Mouse (Mus musculus) R1 (cell line): ENCODE results near the gene Acyp2.

ENCODE experiments used
- DNase-seq: peaks from one replicate; pipeline ENCODE4 v3.0.0-alpha.2; 2018; ENCODE audit warnings: low read depth, low spot score

Acyp2 gene

GRCm38 (mm10) chr11:30580008-30580407 lies 69.4 kb downstream of the Acyp2 start:
- no peak for DNase-seq

- DNase-seq, result no peak
These were observed 70.5 kb downstream of the Acyp2 start for GRCm38 (mm10) chr11:30578931-30579330.

DNA sequence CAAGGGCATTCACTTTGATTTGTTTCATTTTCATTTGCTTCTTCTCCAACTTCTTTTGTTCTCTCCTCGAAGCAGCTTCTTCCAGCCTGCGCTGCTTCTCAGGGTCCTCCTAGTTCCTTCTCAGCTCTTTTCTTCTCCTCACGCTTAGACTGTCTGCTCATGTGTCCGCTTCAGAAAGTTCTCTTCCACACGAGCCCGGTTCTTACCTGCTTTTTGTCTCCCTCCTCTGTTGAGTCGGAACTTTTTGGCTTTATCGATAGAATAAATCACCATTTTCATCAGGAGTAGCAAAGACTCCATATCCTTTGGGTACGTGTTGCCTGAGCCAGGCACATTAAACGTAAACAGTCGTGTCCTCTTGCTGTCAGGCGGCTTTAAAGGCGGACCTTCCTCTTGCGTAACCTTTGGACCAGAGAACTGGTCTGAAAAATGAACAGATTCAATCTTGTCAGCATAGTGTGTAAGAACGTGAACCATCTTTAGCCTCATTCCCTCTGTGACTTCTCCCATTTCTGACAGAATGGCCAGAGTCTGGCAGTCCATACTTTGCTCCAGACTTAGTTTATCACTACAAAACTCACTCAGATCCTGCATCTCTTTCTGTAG lies 76.5 kb downstream of the Acyp2 start:
- peak; percentile 15 for DNase-seq

- no peak for DNase-seq
These were observed 78.8 kb downstream of the Acyp2 start for GRCm38 (mm10) chr11:30570568-30570967.

- DNase-seq, result no peak
These were observed 89.2 kb downstream of the Acyp2 start for GRCm38 (mm10) chr11:30560215-30560614.

GRCm38 (mm10) chr11:30553408-30553807 lies 96.0 kb downstream of the Acyp2 start:
- no peak for DNase-seq

DNA sequence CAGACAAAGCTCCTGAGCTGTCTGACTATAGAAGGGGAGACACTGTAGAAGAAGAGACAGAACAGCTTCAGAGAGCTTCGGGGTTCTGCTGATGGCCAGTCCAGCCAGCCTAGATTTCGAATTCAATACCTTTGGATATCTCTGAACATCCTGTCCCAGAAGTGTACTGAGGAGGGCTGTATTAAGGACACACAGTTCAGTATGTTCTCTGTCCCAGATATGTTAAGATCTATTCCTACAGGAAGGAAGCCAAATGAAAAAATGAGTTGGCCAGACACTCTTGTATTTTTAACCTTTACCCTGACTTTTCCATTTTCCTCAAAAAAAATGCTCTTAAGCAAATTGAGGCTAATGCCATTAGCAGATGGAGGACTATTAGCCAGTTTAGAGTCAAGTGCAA lies 132.3 kb downstream of the Acyp2 start:
- DNase-seq, result no peak

- DNase-seq, result no peak
These were observed 141.2 kb downstream of the Acyp2 start for GRCm38 (mm10) chr11:30508178-30508577.

DNA sequence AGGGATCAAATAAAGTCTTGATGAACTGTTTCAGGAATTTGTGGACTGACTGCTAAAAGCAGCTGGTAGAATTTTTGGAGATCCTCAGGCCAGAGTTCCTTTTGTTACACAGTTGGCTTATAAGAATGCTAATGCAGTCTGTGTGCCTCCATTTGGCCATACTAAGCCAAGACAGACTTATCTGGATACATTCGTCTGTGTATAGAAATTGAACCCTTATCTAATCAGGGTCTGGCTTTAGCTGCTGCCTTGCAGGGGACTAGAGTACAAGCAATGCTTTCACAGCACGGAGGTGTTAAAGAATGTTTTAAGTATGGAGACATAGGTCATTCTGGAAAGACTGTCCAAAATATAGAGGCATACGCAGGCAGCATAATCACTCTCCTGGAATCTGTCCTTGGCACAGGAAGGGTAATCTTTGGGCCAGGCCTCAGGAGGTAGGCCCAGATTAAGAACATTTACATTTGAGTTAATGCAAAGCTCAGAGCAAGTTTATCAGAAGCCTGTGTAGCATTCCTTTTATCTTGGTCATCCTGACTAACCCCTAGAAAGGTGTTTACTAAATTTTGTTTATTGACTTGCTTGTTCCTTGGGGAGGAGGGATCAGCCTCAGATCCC lies 150.5 kb downstream of the Acyp2 start:
- DNase-seq, result peak; percentile 83

- peak; percentile 64 for DNase-seq
These were observed 152.2 kb downstream of the Acyp2 start for GRCm38 (mm10) chr11:30497151-30497550.

DNA sequence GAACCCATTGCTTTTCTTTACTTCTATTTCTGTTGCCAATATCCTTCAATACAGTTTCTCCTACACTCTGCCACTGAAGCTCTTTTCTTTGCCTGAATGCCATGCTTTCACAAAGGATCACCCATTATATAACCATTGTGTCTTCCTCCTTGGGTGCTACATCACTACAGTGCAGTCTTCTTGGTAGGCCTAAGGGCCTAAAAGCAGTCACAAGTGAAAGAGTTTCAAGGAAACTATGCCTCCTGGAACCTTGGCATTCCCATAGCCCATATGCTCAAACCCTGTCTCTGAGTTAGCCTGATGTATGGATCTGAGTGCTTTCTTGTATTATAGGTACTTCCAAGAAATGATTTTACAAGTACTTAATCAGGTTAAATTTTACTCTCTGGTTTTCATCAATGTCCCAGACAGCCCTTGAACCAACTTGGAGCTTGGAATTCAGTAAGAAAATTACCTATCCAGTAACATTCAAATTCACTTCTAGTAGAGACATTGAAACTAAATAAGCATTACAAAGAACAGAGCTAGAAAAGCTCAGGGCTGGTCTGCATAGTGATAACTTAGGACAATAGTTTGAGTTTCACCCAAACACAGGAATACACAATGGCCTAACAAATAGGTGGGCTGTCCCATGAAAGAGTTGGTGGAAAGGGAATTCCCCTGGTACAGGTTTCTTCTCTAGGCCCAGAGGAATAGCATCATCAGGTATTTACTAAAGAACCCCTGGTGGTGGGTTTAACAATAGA lies 157.7 kb downstream of the Acyp2 start:
- peak; percentile 99 for DNase-seq

DNA sequence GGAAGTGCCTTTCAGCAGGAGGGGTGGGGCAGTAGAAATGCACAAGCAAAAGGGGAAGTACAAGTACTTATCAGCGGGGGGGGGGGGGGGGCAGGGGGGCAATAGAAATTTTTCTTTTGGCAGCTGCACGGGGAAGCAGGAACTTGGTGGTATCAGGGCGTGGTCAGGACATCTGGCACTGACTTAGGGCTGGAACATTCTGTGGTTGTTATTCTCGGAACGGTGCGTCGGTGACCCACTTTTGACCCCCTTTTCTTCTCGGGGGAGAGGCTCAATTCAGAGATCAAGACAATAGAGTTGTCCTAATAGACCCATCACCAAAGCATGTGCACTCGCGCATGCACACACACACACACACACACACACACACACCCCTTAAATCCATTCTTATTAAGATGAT lies 161.2 kb downstream of the Acyp2 start:
- DNase-seq, result peak; percentile 92

DNA sequence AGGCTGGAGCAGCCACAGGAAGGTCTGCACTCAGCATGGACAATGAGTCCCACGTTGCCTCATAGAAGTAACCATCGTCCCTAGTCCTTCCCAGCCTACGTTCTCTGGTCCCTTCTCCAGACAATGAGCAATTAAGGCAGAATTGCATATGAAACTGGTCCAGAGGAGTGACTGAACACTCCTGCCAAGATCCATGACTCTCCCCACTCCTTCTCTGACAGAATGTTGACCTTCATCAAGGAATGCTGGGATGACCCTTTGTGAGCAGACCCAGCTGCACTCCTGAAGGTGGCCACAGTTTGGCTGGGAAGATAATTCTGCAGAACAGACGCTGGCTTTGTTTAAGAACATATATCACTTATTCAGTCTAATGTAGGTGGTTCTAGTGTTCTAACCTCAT lies 166.1 kb downstream of the Acyp2 start:
- DNase-seq, result peak; percentile 63

GRCm38 (mm10) chr11:30471751-30472593 lies 177.4 kb downstream of the Acyp2 start, which contains the start of gene 4930505A04Rik:
4930505A04Rik (minus strand) TSS chr11:30471827.
- peak; percentile 99 for DNase-seq

DNA sequence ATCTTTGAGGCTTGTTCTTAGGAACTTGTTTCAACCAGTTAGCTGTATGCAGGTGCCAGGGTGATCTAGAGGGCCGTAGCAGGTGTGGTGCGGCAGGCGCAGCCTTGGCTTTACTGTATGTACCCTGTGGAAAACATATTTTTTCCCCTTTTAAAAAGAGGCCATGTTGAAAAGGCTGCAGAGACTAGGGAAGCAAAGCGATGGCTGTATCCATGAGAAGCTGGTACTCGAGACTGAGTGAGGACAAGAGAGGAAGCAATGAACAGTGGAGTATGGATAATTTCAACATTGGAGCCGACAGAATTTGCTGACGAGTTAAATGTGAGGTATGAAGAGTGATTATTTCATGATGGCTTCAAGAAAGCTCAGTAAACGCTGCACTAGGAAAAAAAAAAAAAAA lies 178.2 kb downstream of the Acyp2 start:
- no peak for DNase-seq
